Mouse (Mus musculus) layer of hippocampus, adult 18-20 months (tissue): ENCODE results near the gene Ccdc137. TPM values are rescaled to one million over a fixed set of nuclear protein-coding genes. Genes with fewer than 3 reads are reported as not detected.
"Not testable (repeated sequence)": the region's sequence is repeated elsewhere in the genome, so short reads cannot be mapped to it uniquely, and the experiment has no call there.

ENCODE experiments used
- DNase-seq, 2 experiments: peaks; one replicate each; pipeline ENCODE4 v3.0.0; 2022; ENCODE audit warnings: low spot score in 2 of 2
- long read RNA-seq: library from polyadenylated mRNA; stranded (forward); transcript quantifications from one replicate; pipeline ENCODE4 v2.0.0, GENCODE M21; 2021
- total RNA-seq, 2 experiments: library from RNA; stranded (reverse); gene quantifications; 2 replicates each; pipeline ENCODE4 v1.2.3; 2021

Gene Ccdc137
- total RNA-seq: 10 to 100 TPM; 24.6 to 32.9 TPM
- long read RNA-seq, transcript Ccdc137-201 (6 exons, 2,778 nt): major isoform, 28 of 38 reads
- long read RNA-seq, partial matches to known transcripts: 3 of 38 reads
- long read RNA-seq, other reads (novel, unspliced or antisense): 6 of 38 reads

- peak; percentile 68 to 82 for DNase-seq
Measured at GRCm38 (mm10) chr11:120457772-120458751, at the start of gene Ccdc137, which contains the start of gene Oxld1. Gene Ccdc137 (plus strand): TSS chr11:120458115. Gene Oxld1 (minus strand): TSS chr11:120458068.

- not testable (repeated sequence) for DNase-seq
Measured at GRCm38 (mm10) chr11:120413621-120414020, 44.3 kb upstream of the Ccdc137 start.

- no peak for DNase-seq
Measured at GRCm38 (mm10) chr11:120417852-120418251, 40.1 kb upstream of the Ccdc137 start.

GRCm38 (mm10) chr11:120418592-120418991 lies 39.3 kb upstream of the Ccdc137 start:
- DNase-seq: no peak

GRCm38 (mm10) chr11:120422651-120423568 lies 35.0 kb upstream of the Ccdc137 start:
- no peak for DNase-seq

- DNase-seq: peak; percentile 30 to 72
Measured at GRCm38 (mm10) chr11:120423569-120424295, 34.2 kb upstream of the Ccdc137 start.

GRCm38 (mm10) chr11:120426727-120427126 lies 31.2 kb upstream of the Ccdc137 start:
- no peak for DNase-seq

- DNase-seq: peak; percentile 75 to 86
Measured at GRCm38 (mm10) chr11:120437152-120437856, 20.6 kb upstream of the Ccdc137 start, which contains the start of gene Nploc4. Gene Nploc4 (minus strand): TSS chr11:120437708.

GRCm38 (mm10) chr11:120437857-120438385 lies 20.0 kb upstream of the Ccdc137 start:
- no peak for DNase-seq

GRCm38 (mm10) chr11:120442344-120442743 lies 15.6 kb upstream of the Ccdc137 start, which contains the start of gene Tspan10:
Gene Tspan10 (plus strand): TSS chr11:120442644.
- no peak for DNase-seq

- no peak for DNase-seq
Measured at GRCm38 (mm10) chr11:120442765-120443280, 15.1 kb upstream of the Ccdc137 start.

GRCm38 (mm10) chr11:120444106-120444505 lies 13.8 kb upstream of the Ccdc137 start:
- DNase-seq: no peak

- no peak for DNase-seq
Measured at GRCm38 (mm10) chr11:120445475-120445874, 12.4 kb upstream of the Ccdc137 start.

GRCm38 (mm10) chr11:120447179-120447578 lies 10.7 kb upstream of the Ccdc137 start:
- no peak for DNase-seq

- no peak for DNase-seq
Measured at GRCm38 (mm10) chr11:120452246-120452645, 5.7 kb upstream of the Ccdc137 start.

GRCm38 (mm10) chr11:120453306-120453705 lies 4.6 kb upstream of the Ccdc137 start, which contains the start of gene Pde6g:
Gene Pde6g (minus strand): TSS chr11:120453500.
- DNase-seq: no peak

GRCm38 (mm10) chr11:120454965-120455364 lies 3.0 kb upstream of the Ccdc137 start:
- no peak for DNase-seq

- no peak for DNase-seq
Measured at GRCm38 (mm10) chr11:120455413-120455812, 2.5 kb upstream of the Ccdc137 start.

GRCm38 (mm10) chr11:120457370-120457769 lies 545 bp upstream of the Ccdc137 start:
- DNase-seq: no peak
